Mouse (Mus musculus): ENCODE results near the gene Pex1. TPM values are rescaled to one million over a fixed set of nuclear protein-coding genes. Genes with fewer than 3 reads are reported as not detected.

The Pex1 gene
- polyA plus RNA-seq (2017; shearing (Covaris generic)) = 12.1 TPM

DNA sequence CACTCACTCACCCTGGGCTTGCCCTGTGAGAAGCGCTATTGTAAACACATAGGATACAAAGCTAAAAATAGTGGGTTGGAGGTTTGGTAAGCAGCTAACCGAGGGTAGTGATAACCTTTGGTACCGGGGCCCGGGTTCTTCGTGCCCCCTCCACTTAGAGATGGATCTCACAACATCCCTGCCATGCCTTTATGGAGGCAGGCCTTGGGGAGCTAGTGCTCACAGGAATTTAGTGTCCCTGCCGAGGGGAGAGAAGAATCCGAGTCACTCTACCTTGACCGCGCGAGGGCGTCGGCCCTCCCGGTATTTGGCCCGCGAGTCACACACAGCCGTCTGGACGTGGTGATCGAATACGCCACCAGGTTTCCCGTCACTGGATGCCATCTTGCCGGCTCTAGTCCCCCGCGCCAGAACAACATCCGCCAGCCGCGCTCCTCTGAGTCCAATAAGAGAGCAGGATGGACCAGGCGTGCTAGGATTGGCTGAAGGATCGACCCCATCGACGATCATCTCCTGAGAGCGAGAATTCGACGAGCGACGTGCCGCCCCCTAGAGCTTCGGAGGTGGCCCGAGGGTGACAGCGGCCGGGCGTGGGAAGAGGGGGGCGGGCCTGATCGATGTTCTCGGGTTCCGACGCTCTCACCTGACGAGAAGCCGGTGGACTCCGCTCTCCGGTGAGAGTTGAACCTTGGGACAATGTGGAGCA lies at the start of gene Pex1:
Gene Pex1, plus strand, starts transcription at position 374 of the 706 bp plus-strand sequence.

DNA sequence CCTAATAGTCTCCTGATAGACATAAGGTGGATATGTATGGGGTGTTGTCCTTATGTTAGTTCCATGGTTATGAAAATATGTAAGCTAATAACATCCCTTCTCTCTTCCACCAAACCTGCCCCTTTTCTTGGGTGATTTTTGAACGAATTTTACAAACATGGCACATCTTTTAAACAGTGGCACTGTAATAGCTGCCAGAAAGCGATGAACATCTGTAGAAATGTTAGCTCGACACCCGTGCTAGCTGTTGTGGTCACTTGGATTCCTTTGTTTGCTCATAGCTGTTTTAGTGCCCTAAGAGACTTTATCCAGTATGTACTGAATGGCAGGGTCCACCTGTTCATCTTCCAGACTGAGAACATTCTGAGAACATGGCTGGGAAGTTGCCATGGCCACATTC lies 24.6 kb upstream of the Pex1 start, which contains the start of gene 1700109H08Rik:
Gene 1700109H08Rik, plus strand, starts transcription at position 301 of the 400 bp plus-strand sequence.

GRCm38 (mm10) chr5:3596399-3596766 lies 517 bp downstream of the Pex1 start, which contains the start of gene Rbm48:
Gene Rbm48 (minus strand): TSS chr5:3596585.

DNA sequence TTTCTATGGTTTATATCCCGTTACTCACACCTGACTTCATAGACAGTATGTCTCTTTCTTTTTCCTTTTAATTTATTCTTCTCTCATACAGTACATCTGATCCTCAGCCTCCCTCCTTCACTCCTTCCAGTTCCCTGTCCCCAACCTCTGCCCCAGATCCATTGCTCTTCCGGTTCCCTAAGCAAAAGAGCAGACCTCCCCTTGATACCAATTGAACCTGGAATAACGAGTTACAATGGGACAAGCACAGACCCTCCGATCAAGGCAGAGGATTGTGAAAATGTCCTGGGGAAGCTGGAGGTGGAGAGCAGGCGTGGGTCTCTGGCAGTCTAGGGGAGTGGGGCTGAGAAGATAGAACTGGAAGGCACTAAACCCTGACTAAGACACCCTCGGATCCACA lies 55.0 kb downstream of the Pex1 start, which contains the start of gene Tmbim7:
Gene Tmbim7, plus strand, starts transcription at position 301 of the 400 bp plus-strand sequence.

GRCm38 (mm10) chr5:3657085-3657484 lies 61.2 kb downstream of the Pex1 start, which contains the start of gene Gatad1:
Gene Gatad1 (minus strand): TSS chr5:3657185.

Other genes starting within 250 kb of the Pex1 start
- 39.6 TPM for gene Fam133b, start 52.2 kb upstream of the Pex1 start, polyA plus RNA-seq (2017; shearing (Covaris generic))
- gene 1700109H08Rik, start 24.5 kb upstream of the Pex1 start, polyA plus RNA-seq (2017; shearing (Covaris generic)) = 3.1 TPM
- gene Rbm48, start 519 bp downstream of the Pex1 start, polyA plus RNA-seq (2017; shearing (Covaris generic)) = 46.2 TPM
- not detected for gene Tmbim7, start 55.1 kb downstream of the Pex1 start, polyA plus RNA-seq (2017; shearing (Covaris generic))
- gene Gatad1, start 61.1 kb downstream of the Pex1 start, polyA plus RNA-seq (2017; shearing (Covaris generic)) = 16.9 TPM
- 51.6 TPM for gene Ankib1, start 206.9 kb downstream of the Pex1 start, polyA plus RNA-seq (2017; shearing (Covaris generic))
- gene Krit1, start 207.1 kb downstream of the Pex1 start, polyA plus RNA-seq (2017; shearing (Covaris generic)) = 66.9 TPM
- not detected for gene Lrrd1, start 249.1 kb downstream of the Pex1 start, polyA plus RNA-seq (2017; shearing (Covaris generic))